Mouse (Mus musculus) lung, postnatal 4 days (tissue): ENCODE data around the gene Aff1.
A peak's percentile ranks its signal among the peaks of the same experiment; 100 is the strongest.

Source experiments
- DNase-seq, 2 experiments: peaks; one replicate each; pipeline ENCODE4 v3.0.0; 2021

Aff1 gene

GRCm38 (mm10) chr5:103807637-103808312, 115.6 kb downstream of the Aff1 start:
- no peak for DNase-seq

- no peak for DNase-seq
Measured at GRCm38 (mm10) chr5:103809674-103810330, 117.6 kb downstream of the Aff1 start.

- DNase-seq = no peak
Measured at GRCm38 (mm10) chr5:103813291-103813690, 121.1 kb downstream of the Aff1 start.

- DNase-seq = no peak
Measured at GRCm38 (mm10) chr5:103813997-103814542, 121.9 kb downstream of the Aff1 start.

GRCm38 (mm10) chr5:103814551-103815248, 122.5 kb downstream of the Aff1 start:
- DNase-seq = peak; percentile 61 to 82

GRCm38 (mm10) chr5:103815249-103815617, 123.1 kb downstream of the Aff1 start:
- no peak for DNase-seq

GRCm38 (mm10) chr5:103816718-103817117, 124.5 kb downstream of the Aff1 start:
- no peak for DNase-seq

GRCm38 (mm10) chr5:103817754-103818153, 125.6 kb downstream of the Aff1 start:
- peak; percentile 74 to 87 for DNase-seq

GRCm38 (mm10) chr5:103818602-103819001, 126.4 kb downstream of the Aff1 start:
- DNase-seq = no peak

- no peak for DNase-seq
Measured at GRCm38 (mm10) chr5:103819674-103820073, 127.5 kb downstream of the Aff1 start.

GRCm38 (mm10) chr5:103821062-103821461, 128.9 kb downstream of the Aff1 start:
- DNase-seq = peak in 1 of 2 experiments; percentile 56

- no peak for DNase-seq
Measured at GRCm38 (mm10) chr5:103821500-103822298, 129.5 kb downstream of the Aff1 start.

GRCm38 (mm10) chr5:103822949-103823348, 130.8 kb downstream of the Aff1 start:
- no peak for DNase-seq

GRCm38 (mm10) chr5:103828304-103828703, 136.1 kb downstream of the Aff1 start:
- DNase-seq = no peak

- no peak for DNase-seq
Measured at GRCm38 (mm10) chr5:103828729-103829128, 136.6 kb downstream of the Aff1 start.

- no peak for DNase-seq
Measured at GRCm38 (mm10) chr5:103829158-103829557, 137.0 kb downstream of the Aff1 start.

- no peak for DNase-seq
Measured at GRCm38 (mm10) chr5:103830886-103831285, 138.7 kb downstream of the Aff1 start.

- no peak for DNase-seq
Measured at GRCm38 (mm10) chr5:103835471-103836147, 143.4 kb downstream of the Aff1 start.

- no peak for DNase-seq
Measured at GRCm38 (mm10) chr5:103836148-103836784, 144.1 kb downstream of the Aff1 start.

GRCm38 (mm10) chr5:103838550-103839264, 146.5 kb downstream of the Aff1 start:
- peak; percentile 67 to 73 for DNase-seq

- no peak for DNase-seq
Measured at GRCm38 (mm10) chr5:103839265-103839626, 147.1 kb downstream of the Aff1 start.
